ENCODE assay signal across 23 mouse cellular contexts in genomic region chr19:6104476-6104875, GRCm38 (mm10). TPM values are rescaled to one million over a fixed set of nuclear protein-coding genes. Genes with fewer than 3 reads are reported as not detected.
A peak's percentile ranks its signal among the peaks of the same experiment; 100 is the strongest.
DNase-seq lines count a peak whose midpoint lies in the region; ATAC-seq and TF ChIP-seq lines count a peak whose summit lies in the region.
"Had no signal": no experiment of that assay in that cellular context is flagged by ENCODE, and none has a peak within 500 bp of the region (broad histone marks: within the 10 kb centered on the region; RNA-seq: fewer than 3 reads in every experiment).

No protein-coding gene starts in this region.

- 53% methylated on average over 4 of the region's 4 CpGs for WGBS in heart, embryonic 13.5 days
- WGBS in heart, embryonic 10.5 days, result 54% methylated on average over 4 of the region's 4 CpGs
- 50% methylated on average over 4 of the region's 4 CpGs for WGBS in intestine, embryonic 16.5 days

- no peak for ATAC-seq in heart, embryonic 13.5 days (ENCODE audit: extremely low read depth, insufficient number of reproducible peaks, low FRiP score, low TSS enrichment)
- ATAC-seq in intestine, embryonic 16.5 days, result peak; percentile 80
- peak; percentile 26; the same call in 1 of the 2 replicates for ATAC-seq in megakaryocyte progenitor cell, adult 5-6 weeks (replicated peaks; ENCODE audit: poor library complexity)
- ATAC-seq: midbrain, embryonic 16.5 days had no signal

- DNase-seq in heart, embryonic 10.5 days (ENCODE audit: low spot score), result no peak
- DNase-seq in MEL (ENCODE audit: low read depth, low spot score), result no peak
- DNase-seq in adrenal gland, adult 18-20 months (ENCODE audit: low spot score in 2 of 2), result no peak
- DNase-seq in cerebellum, postnatal 4 days (ENCODE audit: low spot score in 2 of 2), result no peak
- no peak for DNase-seq in embryo, embryonic 10.5 days (ENCODE audit: low spot score)
- DNase-seq: cerebellum, postnatal 14 days; gastrocnemius, postnatal 25 days; kidney, adult 11 months; kidney, postnatal 10 days; lung, adult 2 months; lung, postnatal 36 days; thymus, postnatal 25 days had no signal

- H3K4me2 ChIP-seq in heart, embryonic 13.5 days, result no peak overlapping the region
- no peak overlapping the region for H3K4me2 ChIP-seq in intestine, embryonic 16.5 days (ENCODE audit: low read depth, low read length)
- H3K4me2 ChIP-seq: forebrain, embryonic 12.5 days had no signal

- peaks cover 9% of the 10 kb centered on the region; the same call in 1 of the 2 replicates for H3K36me3 ChIP-seq in heart, embryonic 13.5 days
- peaks cover 6% of the 10 kb centered on the region; the same call in 1 of the 2 replicates for H3K36me3 ChIP-seq in heart, embryonic 10.5 days
- peaks cover 0 to 37% of the 10 kb centered on the region in 2 experiments; a peak in 2 of 4 replicates for H3K36me3 ChIP-seq in MEL (ENCODE audit: control insufficient read depth in 1 of 2, insufficient read depth in 2 of 2, low read length in 2 of 2)
- H3K36me3 ChIP-seq in intestine, embryonic 16.5 days (ENCODE audit: control insufficient read depth, insufficient read depth, low read length), result no peaks in the 10 kb centered on the region

- TF ChIP-seq POLR2A in MEL (IDR thresholded peaks at IDR 0.05; ENCODE audit: control insufficient read depth in 1 of 2, insufficient read depth in 1 of 2, low read depth in 1 of 2, low read length in 2 of 2, poor library complexity in 1 of 2), result no peak

- TF ChIP-seq RAD21 in MEL (IDR thresholded peaks at IDR 0.05; ENCODE audit: low read depth, low read length), result no peak

- TF ChIP-seq EP300 in MEL (IDR thresholded peaks at IDR 0.05; ENCODE audit: low read depth in 1 of 2, low read length in 2 of 2), result peak; percentile 65 to 68; a peak in 3 of 4 replicates

- no peaks in the 10 kb centered on the region for H3K79me2 ChIP-seq in MEL (ENCODE audit: control insufficient read depth, insufficient read depth, low read length, poor library complexity)

- no peaks in the 10 kb centered on the region for H3K27me3 ChIP-seq in heart, embryonic 13.5 days (replicated peaks)
- H3K27me3 ChIP-seq in heart, embryonic 10.5 days (ENCODE audit: insufficient read depth, poor library complexity, severe bottlenecking), result no peaks in the 10 kb centered on the region
- H3K27me3 ChIP-seq in MEL (ENCODE audit: control insufficient read depth in 1 of 2, insufficient read depth in 2 of 2, low read length in 2 of 2), result no peaks in the 10 kb centered on the region
- no peaks in the 10 kb centered on the region for H3K27me3 ChIP-seq in intestine, embryonic 16.5 days (replicated peaks; ENCODE audit: control insufficient read depth, insufficient read depth, low read length)
- H3K27me3 ChIP-seq: forebrain, embryonic 12.5 days had no signal

- H3K27ac ChIP-seq in heart, embryonic 13.5 days (replicated peaks), result no peak overlapping the region
- H3K27ac ChIP-seq in heart, embryonic 10.5 days, result no peak overlapping the region
- peak overlapping the region; percentile 82 for H3K27ac ChIP-seq in MEL (ENCODE audit: control insufficient read depth, low read depth, low read length)
- H3K27ac ChIP-seq in intestine, embryonic 16.5 days (ENCODE audit: low read length), result peak overlapping the region; percentile 75
- H3K27ac ChIP-seq: forebrain, embryonic 12.5 days had no signal

- H3K9me3 ChIP-seq in heart, embryonic 13.5 days, result no peaks in the 10 kb centered on the region
- H3K9me3 ChIP-seq in heart, embryonic 10.5 days, result no peaks in the 10 kb centered on the region
- H3K9me3 ChIP-seq in MEL (replicated peaks; ENCODE audit: insufficient read depth, low read length), result no peaks in the 10 kb centered on the region
- H3K9me3 ChIP-seq in intestine, embryonic 16.5 days (ENCODE audit: control insufficient read depth, low read length), result no peaks in the 10 kb centered on the region
- H3K9me3 ChIP-seq: forebrain, embryonic 12.5 days had no signal

- no peaks in the 10 kb centered on the region for H3K4me1 ChIP-seq in heart, embryonic 13.5 days
- peaks cover 17% of the 10 kb centered on the region for H3K4me1 ChIP-seq in heart, embryonic 10.5 days
- H3K4me1 ChIP-seq in MEL (ENCODE audit: control insufficient read depth in 1 of 2, insufficient read depth in 2 of 2, low read length in 2 of 2), result peaks cover 28 to 41% of the 10 kb centered on the region in 2 experiments
- H3K4me1 ChIP-seq in intestine, embryonic 16.5 days (ENCODE audit: control insufficient read depth, insufficient read depth, low read length), result peaks cover 14% of the 10 kb centered on the region
- H3K4me1 ChIP-seq: forebrain, embryonic 12.5 days had no signal

- no peak overlapping the region for H3K4me3 ChIP-seq in heart, embryonic 13.5 days
- no peak overlapping the region for H3K4me3 ChIP-seq in heart, embryonic 10.5 days
- no peak overlapping the region; a peak in 1 of 4 replicates for H3K4me3 ChIP-seq in MEL (ENCODE audit: control insufficient read depth in 1 of 2, insufficient read depth in 1 of 2, low read depth in 2 of 2, low read length in 2 of 2)
- H3K4me3 ChIP-seq in intestine, embryonic 16.5 days (ENCODE audit: low read length), result no peak overlapping the region
- H3K4me3 ChIP-seq: forebrain, embryonic 12.5 days had no signal

- H3K9ac ChIP-seq in heart, embryonic 13.5 days, result peak overlapping the region; percentile 61
- peak overlapping the region; percentile 37; the same call in 1 of the 2 replicates for H3K9ac ChIP-seq in MEL (ENCODE audit: control insufficient read depth, low read depth, low read length, poor library complexity, severe bottlenecking)
- no peak overlapping the region for H3K9ac ChIP-seq in intestine, embryonic 16.5 days (ENCODE audit: low read depth, low read length)
- H3K9ac ChIP-seq: forebrain, embryonic 12.5 days had no signal

- TF ChIP-seq CTCF in MEL (IDR thresholded peaks at IDR 0.05 in 2 of 3, conservative IDR thresholded peaks at IDR 0.05 in 1 of 3; ENCODE audit: control insufficient read depth in 1 of 3, insufficient read depth in 1 of 3, low read depth in 2 of 3, low read length in 3 of 3, poor library complexity in 1 of 3, severe bottlenecking in 1 of 3), result no peak

RNA-seq across cellular contexts. Expression of gene Naaladl1, which starts 1.1 kb away (rescaled TPM):
- polyA plus RNA-seq in heart, embryonic 13.5 days (2015; fragmentation: Nextera tagmentation; extraction: Ambion mirVana), result 0.09 and 0.24 TPM in 2 replicates
- polyA plus RNA-seq in heart, embryonic 10.5 days (2016; fragmentation: Nextera tagmentation; extraction: Ambion mirVana), result 0.52 and 0.59 TPM in 2 replicates
- total RNA-seq in MEL (2012; rRNA removed), result 0.20 and 0.35 TPM in 2 replicates
- polyA plus RNA-seq in MEL (2012; ENCODE audit: insufficient read depth in 1 of 2, insufficient read length in 2 of 2, low read depth in 1 of 2, low replicate concordance in 2 of 2, missing spikeins in 1 of 2), result 1 to 10 TPM in 1 of 2 experiments, not detected in 1; 1.7 TPM
- 71.9 and 102 TPM in 2 replicates for polyA plus RNA-seq in intestine, embryonic 16.5 days (2015; fragmentation: Nextera tagmentation; extraction: Ambion mirVana)
- 0.07 and 0.17 TPM in 2 replicates for total RNA-seq in megakaryocyte progenitor cell, adult 5-6 weeks (2015)
- 0.21 TPM in 1 of 2 replicates, not detected in the other for total RNA-seq in megakaryocyte progenitor cell, adult 5-6 weeks (2017)
- total RNA-seq in adrenal gland, adult 18-20 months (2021), result not detected
- total RNA-seq: gastrocnemius, postnatal 25 days; hematopoietic stem cell, adult 5-6 weeks had no signal

RNA-seq across cellular contexts. Expression of gene AC131692.1, which starts 10.3 kb away (rescaled TPM):
- polyA plus RNA-seq in heart, embryonic 13.5 days (2015; fragmentation: Nextera tagmentation; extraction: Ambion mirVana), result 0.20 and 0.28 TPM in 2 replicates
- 0.26 and 0.39 TPM in 2 replicates for polyA plus RNA-seq in heart, embryonic 10.5 days (2016; fragmentation: Nextera tagmentation; extraction: Ambion mirVana)
- 0.39 and 0.49 TPM in 2 replicates for total RNA-seq in MEL (2012; rRNA removed)
- 1 to 10 TPM in 1 of 2 experiments, not detected in 1; 2.9 TPM for polyA plus RNA-seq in MEL (2012; ENCODE audit: insufficient read depth in 1 of 2, insufficient read length in 2 of 2, low read depth in 1 of 2, low replicate concordance in 2 of 2, missing spikeins in 1 of 2)
- polyA plus RNA-seq in intestine, embryonic 16.5 days (2015; fragmentation: Nextera tagmentation; extraction: Ambion mirVana), result 0.28 and 0.29 TPM in 2 replicates
- 0.30 and 0.73 TPM in 2 replicates for total RNA-seq in megakaryocyte progenitor cell, adult 5-6 weeks (2015)
- 4.6 TPM in 1 of 2 replicates, not detected in the other for total RNA-seq in megakaryocyte progenitor cell, adult 5-6 weeks (2017)
- not detected for total RNA-seq in adrenal gland, adult 18-20 months (2021)
- total RNA-seq: gastrocnemius, postnatal 25 days; layer of hippocampus, adult 8-10 months; left cerebral cortex, adult 18-20 months had no signal
- polyA plus RNA-seq: heart, embryonic 14.5 days; limb, embryonic 11.5 days; lung, adult 2 months; midbrain, embryonic 16.5 days; neural tube, embryonic 11.5 days had no signal

RNA-seq across cellular contexts. Expression of gene Sac3d1, which starts 14.0 kb away (rescaled TPM):
- 30.8 and 33.0 TPM in 2 replicates for polyA plus RNA-seq in heart, embryonic 13.5 days (2015; fragmentation: Nextera tagmentation; extraction: Ambion mirVana)
- 42.3 and 57.9 TPM in 2 replicates for polyA plus RNA-seq in heart, embryonic 10.5 days (2016; fragmentation: Nextera tagmentation; extraction: Ambion mirVana)
- 34.0 and 44.4 TPM in 2 replicates for total RNA-seq in MEL (2012; rRNA removed)
- polyA plus RNA-seq in MEL (2012; ENCODE audit: insufficient read depth in 1 of 2, insufficient read length in 2 of 2, low read depth in 1 of 2, low replicate concordance in 2 of 2, missing spikeins in 1 of 2), result 10 to 100 TPM in 1 of 2 experiments, not detected in 1; 49.3 TPM
- polyA plus RNA-seq in intestine, embryonic 16.5 days (2015; fragmentation: Nextera tagmentation; extraction: Ambion mirVana), result 33.4 and 35.7 TPM in 2 replicates
- total RNA-seq in megakaryocyte progenitor cell, adult 5-6 weeks (2015), result 12.0 and 16.9 TPM in 2 replicates
- 5.5 and 6.3 TPM in 2 replicates for total RNA-seq in megakaryocyte progenitor cell, adult 5-6 weeks (2017)
- total RNA-seq in adrenal gland, adult 18-20 months (2021), result 10 to 100 TPM; 12.9 to 17.2 TPM

RNA-seq across cellular contexts. Expression of gene Cdca5, which starts 19.7 kb away (rescaled TPM):
- 27.4 and 27.6 TPM in 2 replicates for polyA plus RNA-seq in heart, embryonic 13.5 days (2015; fragmentation: Nextera tagmentation; extraction: Ambion mirVana)
- 38.9 and 43.5 TPM in 2 replicates for polyA plus RNA-seq in heart, embryonic 10.5 days (2016; fragmentation: Nextera tagmentation; extraction: Ambion mirVana)
- total RNA-seq in MEL (2012; rRNA removed), result 41.1 and 48.5 TPM in 2 replicates
- 10 to 100 TPM in 1 of 2 experiments, not detected in 1; 56.5 TPM for polyA plus RNA-seq in MEL (2012; ENCODE audit: insufficient read depth in 1 of 2, insufficient read length in 2 of 2, low read depth in 1 of 2, low replicate concordance in 2 of 2, missing spikeins in 1 of 2)
- 27.7 and 31.4 TPM in 2 replicates for polyA plus RNA-seq in intestine, embryonic 16.5 days (2015; fragmentation: Nextera tagmentation; extraction: Ambion mirVana)
- total RNA-seq in megakaryocyte progenitor cell, adult 5-6 weeks (2015), result 44.8 and 55.4 TPM in 2 replicates
- total RNA-seq in megakaryocyte progenitor cell, adult 5-6 weeks (2017), result 35.5 and 42.8 TPM in 2 replicates
- under 1 TPM; 0.58 to 0.60 TPM for total RNA-seq in adrenal gland, adult 18-20 months (2021)

RNA-seq across cellular contexts. Expression of gene Zfpl1, which starts 19.7 kb away (rescaled TPM):
- 50.7 and 53.7 TPM in 2 replicates for polyA plus RNA-seq in heart, embryonic 13.5 days (2015; fragmentation: Nextera tagmentation; extraction: Ambion mirVana)
- polyA plus RNA-seq in heart, embryonic 10.5 days (2016; fragmentation: Nextera tagmentation; extraction: Ambion mirVana), result 63.4 and 71.3 TPM in 2 replicates
- 36.6 and 40.1 TPM in 2 replicates for total RNA-seq in MEL (2012; rRNA removed)
- polyA plus RNA-seq in MEL (2012; ENCODE audit: insufficient read depth in 1 of 2, insufficient read length in 2 of 2, low read depth in 1 of 2, low replicate concordance in 2 of 2, missing spikeins in 1 of 2), result 10 to 100 TPM in 1 of 2 experiments, not detected in 1; 56.4 TPM
- 66.1 and 68.0 TPM in 2 replicates for polyA plus RNA-seq in intestine, embryonic 16.5 days (2015; fragmentation: Nextera tagmentation; extraction: Ambion mirVana)
- 12.0 and 14.9 TPM in 2 replicates for total RNA-seq in megakaryocyte progenitor cell, adult 5-6 weeks (2015)
- total RNA-seq in megakaryocyte progenitor cell, adult 5-6 weeks (2017), result 23.7 and 32.8 TPM in 2 replicates
- total RNA-seq in adrenal gland, adult 18-20 months (2021), result 10 to 100 TPM; 29.8 to 34.1 TPM

Comparison
In these comparisons a context has a peak if more than half of its experiments do, and no peak if none do; other contexts are left out.
1. H3K27ac ChIP-seq: peak in MEL (single experiment) and intestine, embryonic 16.5 days (single experiment); none in heart, embryonic 13.5 days (single experiment) and heart, embryonic 10.5 days (single experiment).
2. RNA of gene Naaladl1, which starts 1.1 kb away (polyA plus RNA-seq): 71.9 to 102 TPM in intestine, embryonic 16.5 days; 1.7 TPM in MEL, 0.52 to 0.59 TPM in heart, embryonic 10.5 days and 0.09 to 0.24 TPM in heart, embryonic 13.5 days; every median in the first group is over 10 times any median in the second.